Mouse (Mus musculus): Measurements from ENCODE around the gene Ccdc63.
A peak's percentile ranks its signal among the peaks of the same experiment; 100 is the strongest.
"Not testable (repeated sequence)": the region's sequence is repeated elsewhere in the genome, so short reads cannot be mapped to it uniquely, and the experiment has no call there.

Gene Ccdc63

GRCm38 (mm10) chr5:122149259-122149658 lies 8.6 kb upstream of the Ccdc63 start:
- DNase-seq (ENCODE audit: low read depth, low spot score): no peak

- DNase-seq (ENCODE audit: low read depth, low spot score): no peak
These were observed 7.5 kb upstream of the Ccdc63 start for GRCm38 (mm10) chr5:122148107-122148506.

GRCm38 (mm10) chr5:122146609-122147008 lies 6.0 kb upstream of the Ccdc63 start:
- no peak for DNase-seq (ENCODE audit: low read depth, low spot score)

GRCm38 (mm10) chr5:122146056-122146580 lies 5.5 kb upstream of the Ccdc63 start:
- peak; percentile 71 for DNase-seq (ENCODE audit: low read depth, low spot score)

GRCm38 (mm10) chr5:122145381-122146055 lies 4.9 kb upstream of the Ccdc63 start:
- DNase-seq (ENCODE audit: low read depth, low spot score): peak; percentile 81

- DNase-seq (ENCODE audit: low read depth, low spot score): no peak
These were observed 4.2 kb upstream of the Ccdc63 start for GRCm38 (mm10) chr5:122144825-122145224.

- DNase-seq (ENCODE audit: low read depth, low spot score): peak; percentile 95
These were observed 2.9 kb upstream of the Ccdc63 start for GRCm38 (mm10) chr5:122143543-122143942.

- DNase-seq (ENCODE audit: low read depth, low spot score): peak; percentile 74
These were observed 1.8 kb upstream of the Ccdc63 start for GRCm38 (mm10) chr5:122142230-122142992.

- not testable (repeated sequence) for DNase-seq (ENCODE audit: low read depth, low spot score)
These were observed 852 bp downstream of the Ccdc63 start for GRCm38 (mm10) chr5:122139771-122140170.

GRCm38 (mm10) chr5:122138856-122139255 lies 1.8 kb downstream of the Ccdc63 start:
- DNase-seq (ENCODE audit: low read depth, low spot score): no peak

- no peak for DNase-seq (ENCODE audit: low read depth, low spot score)
These were observed 3.9 kb downstream of the Ccdc63 start for GRCm38 (mm10) chr5:122136508-122137408.

GRCm38 (mm10) chr5:122135290-122135882 lies 5.2 kb downstream of the Ccdc63 start:
- DNase-seq (ENCODE audit: low read depth, low spot score): peak; percentile 83

GRCm38 (mm10) chr5:122134395-122135289 lies 6.0 kb downstream of the Ccdc63 start:
- DNase-seq (ENCODE audit: low read depth, low spot score): peak; percentile 83

GRCm38 (mm10) chr5:122133050-122133389 lies 7.6 kb downstream of the Ccdc63 start:
- DNase-seq (ENCODE audit: low read depth, low spot score): no peak

GRCm38 (mm10) chr5:122132167-122133049 lies 8.2 kb downstream of the Ccdc63 start:
- DNase-seq (ENCODE audit: low read depth, low spot score): no peak

- DNase-seq (ENCODE audit: low read depth, low spot score): peak; percentile 90
These were observed 9.3 kb downstream of the Ccdc63 start for GRCm38 (mm10) chr5:122131076-122132051.

- peak; percentile 95 for DNase-seq (ENCODE audit: low read depth, low spot score)
These were observed 10.2 kb downstream of the Ccdc63 start for GRCm38 (mm10) chr5:122130341-122130998.
